Mouse (Mus musculus) forebrain, postnatal 0 days (tissue): Measurements from ENCODE around the gene 1600014C10Rik. TPM values are rescaled to one million over a fixed set of nuclear protein-coding genes. Genes with fewer than 3 reads are reported as not detected.

ENCODE experiments used
- ATAC-seq: fragments of 200-750 bp; cut with Nextera tagmentation; 2 replicates; pipeline ENCODE4 v1.8.0; 2017; ENCODE audit warnings: mild to moderate bottlenecking, moderate library complexity
- DNase-seq: peaks from one replicate; pipeline ENCODE4 v3.0.0-alpha.2; 2015
- H3K27ac ChIP-seq: fragments of 300-500 bp; sonication (generic); 2 replicates; pipeline ENCODE4 v1.5.1; 2014; ENCODE audit warnings: low read depth, mild to moderate bottlenecking, antibody characterized with exemption, low read length, moderate library complexity, mixed read lengths
- H3K27me3 ChIP-seq: fragments of 300-500 bp; sonication (generic); 2 replicates; pipeline ENCODE4 v1.6.1; 2014; ENCODE audit warnings: mild to moderate bottlenecking, low read length, mixed read lengths; ENCODE audit not compliant: insufficient read depth
- H3K36me3 ChIP-seq: fragments of 300-500 bp; sonication (generic); 2 replicates; pipeline ENCODE4 v1.6.1; 2014; ENCODE audit warnings: mild to moderate bottlenecking, moderate library complexity; ENCODE audit not compliant: insufficient read depth
- H3K4me1 ChIP-seq: fragments of 300-500 bp; sonication (generic); 2 replicates; pipeline ENCODE4 v1.6.1; 2014; ENCODE audit warnings: antibody characterized with exemption; ENCODE audit not compliant: insufficient read depth
- H3K4me2 ChIP-seq: fragments of 300-500 bp; sonication (generic); 2 replicates; pipeline ENCODE4 v1.6.1; 2014; ENCODE audit warnings: low read depth, mild to moderate bottlenecking, moderate library complexity
- H3K4me3 ChIP-seq: fragments of 300-500 bp; sonication (generic); 2 replicates; pipeline ENCODE4 v1.5.1; 2014; ENCODE audit warnings: low read depth, low read length, mixed read lengths
- H3K9ac ChIP-seq: fragments of 300-500 bp; sonication (generic); 2 replicates; pipeline ENCODE4 v1.6.1; 2014; ENCODE audit warnings: mild to moderate bottlenecking
- H3K9me3 ChIP-seq: fragments of 300-500 bp; sonication (generic); 2 replicates; pipeline ENCODE4 v1.6.1; 2016; ENCODE audit warnings: low read length
- CTCF ChIP-seq: sonication (generic); IDR thresholded peaks from 2 replicates; pipeline ENCODE4 v1.5.1; 2016; ENCODE audit warnings: antibody characterized with exemption, control low read depth, low read depth
- WGBS: fragments of 180-500 bp; shearing (Covaris S2); extraction: QIAGEN DNeasy Blood & Tissue Kit; methylation state at CpG from one replicate; pipeline ENCODE4 v1.1.7; 2014; 5-methylcytosine and 5-hydroxymethylcytosine counted together
- polyA plus RNA-seq: library from polyadenylated mRNA; unstranded; fragments of >200 nt; fragmentation: Nextera tagmentation; extraction: Ambion mirVana; gene quantifications from 2 replicates; pipeline ENCODE4 v1.2.1, GENCODE M21; 2015
- total RNA-seq: library from RNA; depleted of rRNA; stranded (reverse); fragments of >200 nt; gene quantifications from 2 replicates; pipeline ENCODE4 v1.2.3, GENCODE M21; 2014

Gene 1600014C10Rik
- total and polyA plus RNA-seq, 2 experiments from 2014 or later = 20.8 to 24.9 TPM

- WGBS = 7% methylated on average over 14 of the region's 14 CpGs
- no peaks in the 10 kb centered on the region for H3K9me3 ChIP-seq
- peak overlapping the region; percentile 20 for H3K4me3 ChIP-seq
- peak; percentile 6; the same call in 1 of the 2 replicates for ATAC-seq
- H3K36me3 ChIP-seq = no peaks in the 10 kb centered on the region
- peak overlapping the region; percentile 51 for H3K4me2 ChIP-seq
- peak overlapping the region; percentile 47; the same call in 1 of the 2 replicates for H3K27ac ChIP-seq
- H3K9ac ChIP-seq = peak overlapping the region; percentile 54
- TF ChIP-seq CTCF = no peak
- DNase-seq = no peak
- peaks cover 4% of the 10 kb centered on the region; the same call in 1 of the 2 replicates for H3K4me1 ChIP-seq
- H3K27me3 ChIP-seq = no peaks in the 10 kb centered on the region
Observed at GRCm38 (mm10) chr7:38173871-38174270, 9.1 kb upstream of the 1600014C10Rik start.

- Histone ChIP-seq H3K9me3 (no peaks in the 10 kb centered on the region), H3K9ac (peak overlapping the region; percentile 54), H3K4me2 (peak overlapping the region; percentile 51), H3K4me3 (peak overlapping the region; percentile 20), H3K36me3 (no peaks in the 10 kb centered on the region), H3K4me1 (peaks cover 4% of the 10 kb centered on the region; the same call in 1 of the 2 replicates), H3K27me3 (no peaks in the 10 kb centered on the region), H3K27ac (peak overlapping the region; percentile 47)
- peak; percentile 46; the same call in 1 of the 2 replicates for TF ChIP-seq CTCF
- WGBS = 10% methylated on average over 31 of the region's 31 CpGs
- ATAC-seq (peak; percentile 85), DNase-seq (peak; percentile 72)
Observed at GRCm38 (mm10) chr7:38174321-38175148, 8.5 kb upstream of the 1600014C10Rik start.

GRCm38 (mm10) chr7:38176056-38176455, 7.0 kb upstream of the 1600014C10Rik start:
- H3K9me3 ChIP-seq = no peaks in the 10 kb centered on the region
- DNase-seq (no peak), ATAC-seq (no peak)
- no peaks in the 10 kb centered on the region for H3K27me3 ChIP-seq
- no peak for TF ChIP-seq CTCF
- no peak overlapping the region for H3K9ac ChIP-seq
- WGBS = 82% methylated on average over 3 of the region's 3 CpGs
- no peak overlapping the region for H3K4me3 ChIP-seq
- no peak overlapping the region for H3K27ac ChIP-seq
- H3K4me1 ChIP-seq = peaks cover 4% of the 10 kb centered on the region; the same call in 1 of the 2 replicates
- no peaks in the 10 kb centered on the region for H3K36me3 ChIP-seq
- H3K4me2 ChIP-seq = no peak overlapping the region

DNA sequence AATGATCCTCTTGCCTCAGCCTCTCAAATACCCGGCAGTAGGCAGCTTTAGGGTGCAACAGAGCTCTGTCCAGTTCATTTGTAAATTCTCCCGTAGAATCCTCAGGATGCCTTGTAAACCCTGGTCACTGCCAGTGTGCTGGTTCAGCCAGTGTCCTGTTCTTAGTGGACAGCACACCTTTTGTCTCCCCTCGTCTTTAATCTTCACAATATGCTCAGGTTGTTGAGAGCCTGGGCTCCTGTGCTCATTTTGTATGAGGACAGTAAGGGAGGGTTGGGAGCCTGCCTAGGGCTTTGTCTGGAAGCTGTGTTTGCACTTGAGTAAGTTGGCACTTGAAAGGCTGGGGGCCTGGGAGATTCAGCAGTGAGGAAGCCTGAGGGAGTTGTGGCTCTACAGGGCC, 3.1 kb upstream of the 1600014C10Rik start:
- WGBS = 72% methylated on average over 3 of the region's 3 CpGs
- no peak overlapping the region for H3K9ac ChIP-seq
- no peaks in the 10 kb centered on the region for H3K36me3 ChIP-seq
- H3K9me3 ChIP-seq = no peaks in the 10 kb centered on the region
- TF ChIP-seq CTCF = no peak
- no peak overlapping the region for H3K4me3 ChIP-seq
- H3K27me3 ChIP-seq = no peaks in the 10 kb centered on the region
- ATAC-seq = no peak
- no peak overlapping the region for H3K27ac ChIP-seq
- no peak overlapping the region for H3K4me2 ChIP-seq
- DNase-seq = no peak
- peaks cover 12% of the 10 kb centered on the region; the same call in 1 of the 2 replicates for H3K4me1 ChIP-seq

- Histone ChIP-seq H3K9me3 (no peaks in the 10 kb centered on the region), H3K9ac (no peak overlapping the region), H3K36me3 (no peaks in the 10 kb centered on the region), H3K27me3 (no peaks in the 10 kb centered on the region), H3K4me2 (no peak overlapping the region), H3K4me3 (no peak overlapping the region), H3K27ac (no peak overlapping the region), H3K4me1 (peaks cover 12% of the 10 kb centered on the region; the same call in 1 of the 2 replicates)
- WGBS = 81% methylated on average over 2 of the region's 2 CpGs
- ATAC-seq (no peak), DNase-seq (no peak)
- TF ChIP-seq CTCF = no peak
Observed at GRCm38 (mm10) chr7:38181366-38181765, 1.7 kb upstream of the 1600014C10Rik start.

DNA sequence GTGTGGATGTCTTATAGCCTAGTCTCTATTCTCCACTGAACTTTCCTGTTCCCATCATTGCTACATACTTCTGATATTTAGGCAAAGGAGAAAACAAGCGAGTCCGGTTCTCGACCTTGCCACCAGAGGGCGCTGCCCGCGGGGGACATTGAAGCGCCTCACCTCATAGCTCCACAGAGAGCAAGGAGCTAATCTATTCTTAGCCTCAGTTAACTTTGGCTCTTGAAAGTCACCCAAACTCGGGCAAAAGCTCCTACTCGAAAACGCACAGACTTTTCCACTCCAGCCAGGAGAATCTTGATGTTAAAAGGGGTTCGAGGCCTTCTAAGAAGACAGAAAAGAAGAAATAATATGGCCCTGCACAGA, 438 bp upstream of the 1600014C10Rik start:
- H3K9me3 ChIP-seq = no peaks in the 10 kb centered on the region
- peak overlapping the region; percentile 65; the same call in 1 of the 2 replicates for H3K4me3 ChIP-seq
- H3K27me3 ChIP-seq = no peaks in the 10 kb centered on the region
- ATAC-seq (no peak; the same call in 1 of the 2 replicates), DNase-seq (peak; percentile 82)
- peaks cover 12% of the 10 kb centered on the region; the same call in 1 of the 2 replicates for H3K4me1 ChIP-seq
- H3K9ac ChIP-seq = no peak overlapping the region
- no peaks in the 10 kb centered on the region for H3K36me3 ChIP-seq
- H3K4me2 ChIP-seq = peak overlapping the region; percentile 83
- no peak overlapping the region for H3K27ac ChIP-seq
- TF ChIP-seq CTCF = peak; percentile 85
- WGBS = under 1% methylated on average over 11 of the region's 11 CpGs

- no peak for TF ChIP-seq CTCF
- ATAC-seq = peak; percentile 93
Observed at GRCm38 (mm10) chr7:38183709-38184417, 846 bp downstream of the 1600014C10Rik start.

More at GRCm38 (mm10) chr7:38183709-38184417, 846 bp downstream of the 1600014C10Rik start:
- peak overlapping the region; percentile 65 for H3K4me3 ChIP-seq
- no peaks in the 10 kb centered on the region for H3K36me3 ChIP-seq
- peak overlapping the region; percentile 83 for H3K4me2 ChIP-seq
- no peaks in the 10 kb centered on the region for H3K27me3 ChIP-seq
- peaks cover 12% of the 10 kb centered on the region; the same call in 1 of the 2 replicates for H3K4me1 ChIP-seq
- peak; percentile 92 for DNase-seq
- 5% methylated on average over 36 of the region's 36 CpGs for WGBS
- H3K27ac ChIP-seq = peak overlapping the region; percentile 90
- H3K9me3 ChIP-seq = no peaks in the 10 kb centered on the region
- peak overlapping the region; percentile 79 for H3K9ac ChIP-seq
